Comparison of ENCODE assay signal across 17 mouse cellular contexts in genomic region chr3:115817771-115818170, GRCm38 (mm10).
"Had no signal": no experiment of that assay in that cellular context is flagged by ENCODE, and none has a peak within 500 bp of the region (broad histone marks: within the 10 kb centered on the region; RNA-seq: fewer than 3 reads in every experiment).

No protein-coding gene starts in this region.

- H3K4me2 ChIP-seq: midbrain, embryonic 11.5 days; neural tube, embryonic 12.5 days; neural tube, embryonic 15.5 days had no signal

- H3K4me1 ChIP-seq: neural tube, embryonic 12.5 days; neural tube, embryonic 15.5 days had no signal

- DNase-seq: kidney, postnatal 14 days; kidney, postnatal 4 days; layer of hippocampus, postnatal 36 days; liver, embryonic 13.5 days; lung, adult 2 months; lung, postnatal 14 days; lung, postnatal 4 days; midbrain, embryonic 14.5 days; right cerebral cortex, adult 18-20 months; right cerebral cortex, postnatal 14 days; right cerebral cortex, postnatal 4 days; thymus, adult 2 months; thymus, postnatal 14 days had no signal

- H3K27me3 ChIP-seq: liver, embryonic 13.5 days; neural tube, embryonic 12.5 days; neural tube, embryonic 15.5 days had no signal

- H3K9ac ChIP-seq: liver, embryonic 13.5 days; neural tube, embryonic 12.5 days; neural tube, embryonic 15.5 days had no signal

- H3K4me3 ChIP-seq: left cerebral cortex, adult 2 months; liver, embryonic 13.5 days; neural tube, embryonic 12.5 days; neural tube, embryonic 15.5 days had no signal

- H3K27ac ChIP-seq: left cerebral cortex, adult 2 months; liver, embryonic 13.5 days; neural tube, embryonic 12.5 days; neural tube, embryonic 15.5 days had no signal

- H3K9me3 ChIP-seq: liver, embryonic 13.5 days; neural tube, embryonic 12.5 days; neural tube, embryonic 15.5 days had no signal

- H3K36me3 ChIP-seq: liver, embryonic 13.5 days; neural tube, embryonic 12.5 days; neural tube, embryonic 15.5 days had no signal
